Mouse (Mus musculus) limb, embryonic 12.5 days (tissue): ENCODE measurements around the gene Atp13a2. TPM values are rescaled to one million over a fixed set of nuclear protein-coding genes. Genes with fewer than 3 reads are reported as not detected.

Source experiments
- ATAC-seq: fragments of 200-750 bp; cut with Nextera tagmentation; 2 replicates; pipeline ENCODE4 v1.8.0; 2017; ENCODE audit warnings: low read depth, moderate TSS enrichment; ENCODE audit not compliant: insufficient number of reproducible peaks, insufficient read depth, low FRiP score, low TSS enrichment
- H3K27ac ChIP-seq: fragments of 300-500 bp; sonication (generic); 2 replicates; pipeline ENCODE4 v1.5.1; 2016; ENCODE audit warnings: mild to moderate bottlenecking, moderate library complexity
- H3K27me3 ChIP-seq: fragments of 300-500 bp; sonication (generic); 2 replicates; pipeline ENCODE4 v1.6.1; 2016; ENCODE audit warnings: mild to moderate bottlenecking, moderate library complexity
- H3K36me3 ChIP-seq: fragments of 300-500 bp; sonication (generic); 2 replicates; pipeline ENCODE4 v1.6.1; 2016; ENCODE audit warnings: mild to moderate bottlenecking, moderate library complexity
- H3K4me1 ChIP-seq: fragments of 300-500 bp; sonication (generic); replicated peaks from 2 replicates; pipeline ENCODE4 v1.6.1; 2016
- H3K4me2 ChIP-seq: fragments of 300-500 bp; sonication (generic); 2 replicates; pipeline ENCODE4 v1.6.1; 2016; ENCODE audit warnings: mild to moderate bottlenecking, moderate library complexity
- H3K4me3 ChIP-seq: fragments of 300-500 bp; sonication (generic); replicated peaks from 2 replicates; pipeline ENCODE4 v1.5.1; 2016; ENCODE audit warnings: mild to moderate bottlenecking
- H3K9ac ChIP-seq: fragments of 300-500 bp; sonication (generic); replicated peaks from 2 replicates; pipeline ENCODE4 v1.6.1; 2016; ENCODE audit warnings: mild to moderate bottlenecking, moderate library complexity
- H3K9me3 ChIP-seq: fragments of 300-500 bp; sonication (generic); 2 replicates; pipeline ENCODE4 v1.6.1; 2016; ENCODE audit warnings: mild to moderate bottlenecking, moderate library complexity
- WGBS: fragments of 180-500 bp; shearing (Covaris S2); methylation state at CpG from one replicate; pipeline ENCODE4 v1.1.7; 2016; 5-methylcytosine and 5-hydroxymethylcytosine counted together
- polyA plus RNA-seq: library from polyadenylated mRNA; unstranded; fragments of >200 nt; fragmentation: Nextera tagmentation; extraction: Ambion mirVana; gene quantifications from 2 replicates; pipeline ENCODE4 v1.2.1, GENCODE M21; 2016

Atp13a2 gene
- polyA plus RNA-seq, 1 experiment from 2014 or later: 46.0 TPM

DNA sequence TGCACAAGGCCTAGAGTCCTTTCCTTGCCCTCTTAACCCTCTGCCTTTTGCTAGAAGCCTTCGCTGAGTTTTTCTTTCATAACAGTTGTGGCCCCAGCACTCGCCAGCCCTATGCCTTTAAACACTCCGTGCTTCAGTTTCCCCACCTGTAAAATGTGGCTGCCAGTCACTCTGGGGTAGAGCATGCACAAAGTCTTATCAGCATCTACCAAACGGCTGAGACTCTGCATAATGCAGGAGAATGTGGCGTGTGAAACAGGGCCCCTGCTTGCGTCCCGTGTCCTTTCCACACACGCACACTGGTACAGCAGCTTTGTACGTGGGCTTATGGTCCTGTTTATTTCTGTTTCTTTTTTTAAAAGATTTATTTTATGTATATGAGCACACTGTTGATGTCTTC, 10.1 kb downstream of the Atp13a2 start:
- Histone ChIP-seq H3K4me2 (no peak overlapping the region), H3K9ac (no peak overlapping the region), H3K27ac (no peak overlapping the region), H3K27me3 (no peaks in the 10 kb centered on the region), H3K4me3 (no peak overlapping the region), H3K4me1 (no peaks in the 10 kb centered on the region), H3K9me3 (no peaks in the 10 kb centered on the region), H3K36me3 (peaks cover 97% of the 10 kb centered on the region)
- ATAC-seq: no peak
- 94% methylated on average over 9 of the region's 9 CpGs for WGBS

DNA sequence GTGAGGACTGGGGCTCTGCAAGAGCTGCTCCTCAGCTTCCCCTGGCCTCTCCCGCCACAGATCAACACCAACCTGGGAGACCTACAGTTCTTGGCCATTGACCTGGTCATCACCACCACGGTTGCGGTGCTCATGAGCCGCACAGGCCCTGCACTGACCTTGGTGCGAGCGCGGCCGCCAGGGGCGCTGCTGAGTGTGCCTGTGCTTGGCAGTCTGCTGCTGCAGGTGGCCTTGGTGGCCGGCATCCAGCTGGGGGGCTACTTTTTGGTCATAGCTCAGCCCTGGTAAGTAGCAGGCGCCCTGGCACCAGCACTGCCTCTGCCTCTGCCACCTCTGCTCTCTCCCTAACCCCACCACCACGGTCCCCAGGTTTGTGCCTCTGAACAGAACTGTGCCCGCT, 19.3 kb downstream of the Atp13a2 start:
- Histone ChIP-seq H3K9ac (no peak overlapping the region), H3K9me3 (peaks cover 7% of the 10 kb centered on the region), H3K4me1 (0 out of 2 replicates have a peak, but pooled peaks cover 6% of the 10 kb centered on the region), H3K27ac (no peak overlapping the region), H3K36me3 (peaks cover 72% of the 10 kb centered on the region), H3K27me3 (no peaks in the 10 kb centered on the region), H3K4me3 (no peak overlapping the region), H3K4me2 (no peak overlapping the region)
- ATAC-seq: no peak
- WGBS: 84% methylated on average over 13 of the region's 13 CpGs

DNA sequence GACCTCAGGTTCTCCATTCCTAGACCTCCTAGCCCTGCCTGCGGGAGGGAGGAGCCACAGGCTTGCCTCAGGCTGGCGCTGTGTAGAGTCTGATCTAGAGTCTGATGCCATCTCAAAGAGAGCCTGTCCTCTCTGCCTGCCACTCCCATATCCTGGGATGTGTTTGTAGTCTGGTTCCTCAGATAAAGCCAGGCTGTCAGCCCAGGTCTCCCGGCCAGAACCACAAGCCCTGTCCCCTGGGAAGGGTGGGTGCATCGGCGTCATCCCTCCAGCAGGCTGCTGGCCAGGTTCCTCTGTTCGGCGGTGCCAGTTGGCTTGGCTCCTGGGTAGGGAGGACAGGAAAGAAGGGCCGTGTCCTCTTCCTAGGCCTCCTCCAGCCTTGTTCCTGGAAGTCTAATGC, 21.4 kb downstream of the Atp13a2 start:
- H3K27me3 ChIP-seq: no peaks in the 10 kb centered on the region
- H3K4me1 ChIP-seq: peaks cover 23% of the 10 kb centered on the region
- no peak for ATAC-seq
- peaks cover 64% of the 10 kb centered on the region for H3K36me3 ChIP-seq
- 96% methylated on average over 8 of the region's 8 CpGs for WGBS
- no peak overlapping the region for H3K27ac ChIP-seq
- H3K9me3 ChIP-seq: peaks cover 7% of the 10 kb centered on the region
- H3K4me2 ChIP-seq: no peak overlapping the region
- H3K9ac ChIP-seq: no peak overlapping the region
- H3K4me3 ChIP-seq: no peak overlapping the region

DNA sequence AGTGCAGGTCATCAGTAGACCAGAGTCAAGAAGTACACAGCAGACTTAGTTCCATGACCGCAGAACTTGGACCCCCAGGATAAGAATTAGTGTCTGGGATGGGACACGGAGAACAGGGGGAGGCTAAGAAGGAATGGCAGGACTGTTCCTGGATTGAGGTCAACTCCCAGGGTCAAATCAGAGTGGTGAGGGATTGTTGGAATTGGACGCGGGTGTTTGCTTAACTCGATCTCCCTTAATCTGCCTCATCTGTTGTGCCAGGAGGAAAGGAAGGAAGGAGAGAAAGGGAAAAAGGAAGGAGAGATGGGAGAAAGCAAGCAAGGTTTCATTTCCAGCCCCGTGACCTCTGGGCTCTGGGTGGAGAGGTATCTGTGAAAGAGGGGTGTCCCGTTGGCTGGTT, 23.4 kb downstream of the Atp13a2 start, which contains the start of gene Mfap2:
Gene Mfap2 (plus strand): TSS at position 301 of the 400 bp plus-strand sequence.
- H3K9ac ChIP-seq: peak within 1 kb of the TSS; percentile 90
- H3K27me3 ChIP-seq: no peaks in the 10 kb centered on the region
- peak within 1 kb of the TSS; percentile 90 for H3K4me2 ChIP-seq
- peaks cover 64% of the 10 kb centered on the region for H3K36me3 ChIP-seq
- H3K27ac ChIP-seq: peak within 1 kb of the TSS; percentile 95
- no peak for ATAC-seq
- peaks cover 7% of the 10 kb centered on the region for H3K9me3 ChIP-seq
- peaks cover 23% of the 10 kb centered on the region for H3K4me1 ChIP-seq
- H3K4me3 ChIP-seq: peak within 1 kb of the TSS; percentile 72
- 15% methylated on average over 7 of the region's 7 CpGs for WGBS

DNA sequence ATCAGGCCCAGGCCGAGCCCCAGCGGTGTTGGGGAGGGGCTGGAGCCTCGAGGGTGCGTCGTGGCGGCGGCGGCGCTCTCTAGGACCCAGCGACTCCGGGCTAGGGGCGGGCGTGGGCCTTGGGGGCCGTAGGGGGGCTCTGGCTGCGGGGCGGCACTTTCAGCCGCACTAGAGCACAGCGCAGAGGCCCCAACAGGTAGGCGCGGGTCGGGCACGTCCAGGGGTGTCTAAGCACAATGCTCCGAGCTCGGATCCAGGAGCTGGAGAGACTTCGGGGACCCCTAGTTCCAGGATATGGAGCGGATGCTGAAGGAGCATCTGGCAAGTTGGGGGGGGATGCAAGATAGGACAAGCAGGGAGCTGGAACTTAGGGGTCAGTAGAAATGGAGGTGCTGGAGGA, 23.9 kb downstream of the Atp13a2 start:
- H3K4me1 ChIP-seq: peaks cover 23% of the 10 kb centered on the region
- no peaks in the 10 kb centered on the region for H3K27me3 ChIP-seq
- ATAC-seq: peak; percentile 70
- H3K4me2 ChIP-seq: peak overlapping the region; percentile 90
- H3K27ac ChIP-seq: peak overlapping the region; percentile 95
- peaks cover 7% of the 10 kb centered on the region for H3K9me3 ChIP-seq
- peak overlapping the region; percentile 90 for H3K9ac ChIP-seq
- peak overlapping the region; percentile 72 for H3K4me3 ChIP-seq
- peaks cover 64% of the 10 kb centered on the region for H3K36me3 ChIP-seq
- WGBS: under 1% methylated on average over 26 of the region's 26 CpGs

DNA sequence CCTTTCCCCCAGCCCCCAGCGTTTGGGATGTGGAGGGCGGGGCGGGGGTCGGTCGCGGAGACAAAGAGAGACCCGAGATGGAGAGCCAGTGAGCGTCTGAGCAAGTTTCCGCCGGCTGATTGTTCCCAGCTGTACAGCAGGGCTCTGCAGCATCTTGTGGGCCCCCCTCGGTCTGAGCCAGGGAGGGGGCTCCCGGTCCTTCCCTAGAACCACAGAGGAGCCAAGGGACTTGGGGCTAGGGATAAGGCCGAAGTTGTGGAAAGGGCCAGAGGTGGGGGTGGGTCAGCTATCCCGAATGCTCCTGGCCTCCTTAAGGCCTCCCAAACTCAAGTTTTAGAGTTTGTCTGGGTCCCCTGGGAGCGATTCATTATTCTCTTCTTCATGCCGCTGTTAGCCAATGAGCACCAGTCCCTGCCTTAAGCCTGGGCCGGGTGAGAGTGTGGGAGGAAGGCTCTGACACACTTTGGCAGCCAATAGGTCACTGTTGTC, 24.3 kb downstream of the Atp13a2 start:
- Histone ChIP-seq H3K27me3 (no peaks in the 10 kb centered on the region), H3K9me3 (peaks cover 7% of the 10 kb centered on the region), H3K4me3 (peak overlapping the region; percentile 72), H3K27ac (peak overlapping the region; percentile 95), H3K4me1 (peaks cover 25% of the 10 kb centered on the region), H3K9ac (peak overlapping the region; percentile 90), H3K36me3 (peaks cover 64% of the 10 kb centered on the region), H3K4me2 (peak overlapping the region; percentile 90)
- peak; percentile 26 for ATAC-seq
- WGBS: 0% methylated on average over 17 of the region's 17 CpGs

DNA sequence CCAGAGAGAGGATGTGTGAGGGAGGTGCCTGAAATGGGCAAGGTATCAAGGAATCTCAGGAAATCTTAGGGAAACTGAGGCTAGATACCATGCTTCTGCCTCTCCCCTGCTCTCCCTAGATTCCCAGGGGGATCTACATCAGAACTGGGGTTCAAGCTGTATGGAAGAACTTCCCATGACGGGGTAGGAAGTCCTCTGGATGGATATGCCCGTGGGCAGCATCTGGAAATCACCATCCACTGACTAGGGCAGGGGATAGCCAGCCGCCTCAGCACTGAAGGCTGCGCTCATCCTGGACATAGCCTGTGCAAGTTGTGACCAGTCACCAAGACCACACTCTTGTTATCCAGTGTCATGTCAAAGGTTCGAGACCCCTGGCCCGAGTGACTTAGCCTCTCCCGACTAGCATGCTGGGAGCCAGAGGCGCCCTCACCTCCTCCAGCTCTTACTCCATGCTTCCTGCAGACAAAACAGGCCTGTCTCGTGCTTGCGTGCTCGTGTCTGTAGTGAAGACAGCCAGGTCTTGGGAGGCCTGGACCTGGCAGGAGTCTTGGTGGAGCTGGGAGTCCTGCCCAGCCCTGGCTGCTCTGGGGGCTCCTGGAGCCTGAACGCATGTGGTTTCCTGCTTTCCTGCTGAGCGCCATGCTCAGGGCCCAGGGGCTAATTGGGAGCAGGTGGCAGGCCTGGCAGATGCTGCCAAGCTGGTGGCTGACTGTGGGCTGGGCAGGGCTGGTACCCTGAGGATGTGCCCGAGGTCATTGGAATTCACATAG, 25.1 kb downstream of the Atp13a2 start:
- H3K36me3 ChIP-seq: peaks cover 64% of the 10 kb centered on the region
- 28% methylated on average over 14 of the region's 14 CpGs for WGBS

DNA sequence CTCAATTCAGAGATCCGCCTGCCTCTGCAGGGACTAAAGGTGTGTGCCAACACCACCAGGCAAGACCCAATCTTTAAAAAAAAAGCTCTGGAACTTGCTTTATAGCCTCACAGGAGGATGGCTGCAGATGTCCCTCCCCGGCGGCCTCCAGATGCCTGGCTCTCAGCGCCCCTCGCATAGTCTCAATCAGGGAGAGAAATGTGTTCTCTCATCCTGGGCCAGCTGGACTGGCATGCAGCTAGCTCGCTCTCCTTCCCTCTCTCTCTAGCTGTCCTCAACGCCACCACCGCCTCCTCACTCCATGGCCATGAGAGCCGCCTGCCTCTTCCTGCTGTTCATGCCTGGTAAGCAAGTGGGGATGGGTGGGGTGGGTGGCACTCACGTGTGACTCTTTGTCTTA, 25.9 kb downstream of the Atp13a2 start:
- Histone ChIP-seq H3K36me3 (peaks cover 66% of the 10 kb centered on the region), H3K4me3 (peak overlapping the region; percentile 72), H3K27ac (peak overlapping the region; percentile 95; the same call in 1 of the 2 replicates), H3K9me3 (no peaks in the 10 kb centered on the region), H3K4me1 (peaks cover 25% of the 10 kb centered on the region), H3K4me2 (peak overlapping the region; percentile 90), H3K27me3 (no peaks in the 10 kb centered on the region), H3K9ac (0 out of 2 replicates have a peak overlapping the region, but pooled peaks have one; percentile 90)
- ATAC-seq: no peak
- 66% methylated on average over 10 of the region's 10 CpGs for WGBS

More for the DNA sequence above, 25.1 kb downstream of the Atp13a2 start:
- no peak; the same call in 1 of the 2 replicates for ATAC-seq
- Histone ChIP-seq H3K4me1 (peaks cover 25% of the 10 kb centered on the region), H3K27me3 (no peaks in the 10 kb centered on the region), H3K4me3 (peak overlapping the region; percentile 72), H3K9ac (peak overlapping the region; percentile 90), H3K27ac (peak overlapping the region; percentile 95), H3K4me2 (peak overlapping the region; percentile 90), H3K9me3 (peaks cover 5% of the 10 kb centered on the region)

DNA sequence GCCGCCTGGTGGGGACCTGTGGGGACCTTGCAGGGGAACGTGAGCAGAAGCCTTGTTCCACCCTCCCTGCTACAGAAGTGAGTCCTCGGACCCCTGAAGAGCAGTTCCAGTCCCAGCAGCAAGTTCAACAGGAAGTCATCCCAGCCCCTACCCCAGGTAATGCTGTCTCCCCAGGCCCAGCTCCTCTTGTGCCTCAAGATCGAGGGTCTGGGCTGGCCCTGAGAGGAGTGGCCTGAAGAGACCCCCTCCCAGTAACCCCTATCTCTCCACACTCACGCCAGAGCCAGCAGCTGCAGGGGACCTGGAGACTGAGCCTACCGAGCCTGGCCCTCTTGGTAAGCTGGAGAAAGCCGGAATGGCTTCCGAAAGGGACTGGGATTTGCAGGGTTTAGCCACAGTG, 27.4 kb downstream of the Atp13a2 start:
- Histone ChIP-seq H3K4me1 (peaks cover 31% of the 10 kb centered on the region), H3K4me2 (no peak overlapping the region), H3K9me3 (no peaks in the 10 kb centered on the region), H3K4me3 (no peak overlapping the region), H3K36me3 (peaks cover 72% of the 10 kb centered on the region), H3K27ac (peak overlapping the region; percentile 19; the same call in 1 of the 2 replicates), H3K27me3 (no peaks in the 10 kb centered on the region), H3K9ac (no peak overlapping the region; the same call in 1 of the 2 replicates)
- ATAC-seq: no peak
- WGBS: 70% methylated on average over 8 of the region's 8 CpGs

DNA sequence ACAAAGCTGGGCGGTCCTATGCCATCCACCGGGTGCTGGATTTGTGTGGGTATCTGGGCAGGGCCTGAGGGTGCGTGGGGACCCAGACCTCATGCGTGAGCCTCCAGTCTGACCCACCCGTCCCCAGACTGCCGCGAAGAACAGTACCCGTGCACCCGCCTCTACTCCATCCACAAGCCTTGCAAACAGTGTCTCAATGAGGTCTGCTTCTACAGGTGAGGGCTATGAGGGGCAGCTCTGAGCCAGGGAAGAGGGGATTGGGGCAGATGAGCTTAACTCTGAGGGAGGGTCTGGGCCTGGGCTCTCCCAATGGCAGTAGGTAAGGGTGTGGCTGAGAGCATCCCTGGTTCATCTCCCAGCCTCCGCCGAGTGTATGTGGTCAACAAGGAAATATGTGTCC, 28.2 kb downstream of the Atp13a2 start:
- no peak overlapping the region for H3K9ac ChIP-seq
- H3K4me1 ChIP-seq: peaks cover 37% of the 10 kb centered on the region

DNA sequence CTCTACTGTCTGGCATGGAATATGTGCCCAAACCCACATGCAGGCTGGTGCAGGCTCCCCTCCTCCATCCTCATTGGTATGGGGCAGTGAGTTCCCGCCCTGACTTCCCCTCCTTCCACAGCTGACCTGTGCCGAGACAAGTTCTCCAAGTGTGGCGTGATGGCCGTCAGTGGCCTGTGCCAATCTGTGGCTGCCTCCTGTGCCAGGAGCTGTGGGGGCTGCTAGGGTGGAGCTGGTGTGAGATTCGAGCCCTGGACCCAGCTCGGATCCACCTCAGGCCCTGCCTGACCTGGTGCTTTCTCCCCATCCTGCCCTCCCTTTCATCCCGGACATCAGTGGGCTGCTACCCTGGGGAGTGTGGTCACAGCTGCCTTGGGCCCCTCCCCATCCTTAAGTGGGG, 28.7 kb downstream of the Atp13a2 start:
- Histone ChIP-seq H3K9me3 (no peaks in the 10 kb centered on the region), H3K4me2 (no peak overlapping the region), H3K27ac (peak overlapping the region; percentile 4; the same call in 1 of the 2 replicates), H3K9ac (peak overlapping the region; percentile 23; the same call in 1 of the 2 replicates), H3K4me1 (peaks cover 37% of the 10 kb centered on the region), H3K36me3 (peaks cover 82% of the 10 kb centered on the region), H3K4me3 (no peak overlapping the region), H3K27me3 (no peaks in the 10 kb centered on the region)
- ATAC-seq: no peak
- 74% methylated on average over 7 of the region's 7 CpGs for WGBS

More for the DNA sequence above, 28.2 kb downstream of the Atp13a2 start:
- Histone ChIP-seq H3K27me3 (no peaks in the 10 kb centered on the region), H3K9me3 (no peaks in the 10 kb centered on the region), H3K4me2 (no peak overlapping the region), H3K27ac (peak overlapping the region; percentile 19; the same call in 1 of the 2 replicates), H3K4me3 (no peak overlapping the region), H3K36me3 (peaks cover 79% of the 10 kb centered on the region)
- no peak for ATAC-seq
- WGBS: 89% methylated on average over 11 of the region's 11 CpGs
